Mouse (Mus musculus): ENCODE data around the gene Lrat. TPM values are rescaled to one million over a fixed set of nuclear protein-coding genes. Genes with fewer than 3 reads are reported as not detected.

Lrat gene
- polyA plus RNA-seq, 1 experiment from 2014 or later: 0.36 TPM

Other genes with a start within 250 kb of the Lrat start
- 8.6 and 9.0 TPM in 2 replicates for gene Rbm46, start 27.5 kb downstream of the Lrat start, polyA plus RNA-seq (2014; fragmentation: Nextera tagmentation; extraction: Ambion mirVana)
- gene Fgg, start 103.8 kb upstream of the Lrat start, polyA plus RNA-seq (2014; fragmentation: Nextera tagmentation; extraction: Ambion mirVana): 0.95 TPM in 1 of 2 replicates, not detected in the other
- 0.14 and 0.27 TPM in 2 replicates for gene Fga, start 122.1 kb upstream of the Lrat start, polyA plus RNA-seq (2014; fragmentation: Nextera tagmentation; extraction: Ambion mirVana)
- gene Fgb, start 145.9 kb upstream of the Lrat start, polyA plus RNA-seq (2014; fragmentation: Nextera tagmentation; extraction: Ambion mirVana): 0.08 and 0.29 TPM in 2 replicates
- 98.0 and 103 TPM in 2 replicates for gene Plrg1, start 151.5 kb upstream of the Lrat start, polyA plus RNA-seq (2014; fragmentation: Nextera tagmentation; extraction: Ambion mirVana)
- gene Dchs2, start 224.0 kb upstream of the Lrat start, polyA plus RNA-seq (2014; fragmentation: Nextera tagmentation; extraction: Ambion mirVana): 0.78 and 0.94 TPM in 2 replicates